Mouse (Mus musculus): ENCODE data around the gene Clcn2.

DNA sequence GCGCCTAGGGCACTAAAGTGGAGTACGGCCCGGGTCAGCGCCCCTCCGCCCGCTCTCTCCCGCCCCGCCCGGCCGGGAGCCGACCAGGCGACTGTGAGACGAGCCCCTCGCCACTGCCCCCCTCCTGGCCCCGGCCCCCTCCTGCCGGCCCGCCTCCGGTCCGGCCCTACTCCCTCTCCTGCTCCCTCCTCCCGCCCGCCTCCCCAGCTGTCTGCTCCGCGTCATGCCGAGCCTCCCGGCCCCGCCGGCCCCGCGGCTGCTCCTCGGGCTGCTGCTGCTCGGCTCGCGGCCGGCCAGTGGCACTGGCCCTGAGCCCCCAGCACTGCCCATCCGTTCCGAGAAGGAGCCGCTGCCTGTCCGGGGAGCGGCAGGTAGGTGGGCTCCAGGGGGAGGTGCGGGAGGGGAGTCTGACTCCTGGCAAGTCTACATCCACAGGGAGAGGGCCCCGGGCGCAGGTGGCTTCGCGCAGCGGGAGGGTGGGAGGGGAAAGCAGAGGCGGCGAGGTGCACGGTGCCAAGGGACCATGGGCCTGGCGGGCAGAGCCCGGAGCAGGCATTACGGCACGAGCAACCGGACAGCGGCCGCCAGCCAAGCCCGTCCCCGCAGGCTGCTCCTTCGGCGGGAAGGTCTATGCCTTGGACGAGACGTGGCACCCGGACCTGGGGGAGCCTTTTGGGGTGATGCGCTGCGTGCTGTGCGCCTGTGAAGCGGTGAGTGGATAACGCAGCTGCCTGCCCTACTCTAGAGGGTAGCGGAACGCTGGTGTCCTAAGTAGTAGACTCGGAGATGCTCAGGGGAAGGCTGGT lies 15.6 kb upstream of the Clcn2 start, which contains the start of gene Chrd:
- TF ChIP-seq CTCF (IDR thresholded peaks at IDR 0.05; ENCODE audit: control insufficient read depth, insufficient read depth, insufficient read length) (no peak), MYOG (IDR thresholded peaks at IDR 0.05; ENCODE audit: control insufficient read depth, extremely low read depth, insufficient read length) (no peak), CEBPB (IDR thresholded peaks at IDR 0.05; ENCODE audit: low read depth) (no peak)
